Mouse (Mus musculus): ENCODE data around the gene Ogt. TPM values are rescaled to one million over a fixed set of nuclear protein-coding genes. Genes with fewer than 3 reads are reported as not detected.

Gene Ogt
- polyA plus RNA-seq, 2 experiments, result 207 to 354 TPM

- DNase-seq (ENCODE audit: low spot score) (no peak), ATAC-seq (ENCODE audit: low FRiP score, low read depth) (no peak)
- Histone ChIP-seq H3K27ac (replicated peaks; ENCODE audit: low read depth, low read length) (no peak overlapping the region), H3K9me3 (ENCODE audit: control insufficient read depth, low read length) (no peaks in the 10 kb centered on the region), H3K4me3 (replicated peaks; ENCODE audit: low read length) (no peak overlapping the region), H3K4me2 (replicated peaks; ENCODE audit: low read depth, low read length, severe bottlenecking) (no peak overlapping the region), H3K9ac (ENCODE audit: low read depth, low read length, severe bottlenecking) (no peak overlapping the region), H3K36me3 (ENCODE audit: control insufficient read depth, insufficient read depth, low read length) (no peaks in the 10 kb centered on the region), H3K4me1 (ENCODE audit: control insufficient read depth, insufficient read depth, low read length) (no peaks in the 10 kb centered on the region), H3K27me3 (ENCODE audit: control insufficient read depth, insufficient read depth, low read length) (no peaks in the 10 kb centered on the region)
- 84% methylated on average over 5 of the region's 7 CpGs for WGBS
- no peak for TF ChIP-seq POLR2A (IDR thresholded peaks at IDR 0.05; ENCODE audit: borderline replicate concordance, extremely low read depth, insufficient read depth, insufficient read length)
Observed at GRCm38 (mm10) chrX:101705111-101705510, 65.3 kb downstream of the Ogt start.

GRCm38 (mm10) chrX:101720401-101720800 lies 80.5 kb downstream of the Ogt start:
- no peak for TF ChIP-seq POLR2A (IDR thresholded peaks at IDR 0.05; ENCODE audit: borderline replicate concordance, extremely low read depth, insufficient read depth, insufficient read length)
- Histone ChIP-seq H3K27me3 (ENCODE audit: control insufficient read depth, insufficient read depth, low read length) (no peaks in the 10 kb centered on the region), H3K4me2 (replicated peaks; ENCODE audit: low read depth, low read length, severe bottlenecking) (no peak overlapping the region), H3K36me3 (ENCODE audit: control insufficient read depth, insufficient read depth, low read length) (no peaks in the 10 kb centered on the region), H3K27ac (replicated peaks; ENCODE audit: low read depth, low read length) (no peak overlapping the region), H3K9ac (ENCODE audit: low read depth, low read length, severe bottlenecking) (no peak overlapping the region), H3K4me1 (ENCODE audit: control insufficient read depth, insufficient read depth, low read length) (no peaks in the 10 kb centered on the region), H3K4me3 (replicated peaks; ENCODE audit: low read length) (no peak overlapping the region), H3K9me3 (ENCODE audit: control insufficient read depth, low read length) (no peaks in the 10 kb centered on the region)
- 63% methylated on average over 1 of the region's 1 CpGs for WGBS
- DNase-seq (ENCODE audit: low spot score) (no peak), ATAC-seq (ENCODE audit: low FRiP score, low read depth) (no peak)

GRCm38 (mm10) chrX:101730010-101730409 lies 90.2 kb downstream of the Ogt start:
- no peak overlapping the region for H3K9ac ChIP-seq (ENCODE audit: low read depth, low read length, severe bottlenecking)
- H3K4me2 ChIP-seq (replicated peaks; ENCODE audit: low read depth, low read length, severe bottlenecking), result no peak overlapping the region
- ATAC-seq (ENCODE audit: low FRiP score, low read depth) (no peak), DNase-seq (ENCODE audit: low spot score) (no peak)
- H3K9me3 ChIP-seq (ENCODE audit: control insufficient read depth, low read length), result no peaks in the 10 kb centered on the region
- H3K27me3 ChIP-seq (ENCODE audit: control insufficient read depth, insufficient read depth, low read length), result no peaks in the 10 kb centered on the region
- no peaks in the 10 kb centered on the region for H3K4me1 ChIP-seq (ENCODE audit: control insufficient read depth, insufficient read depth, low read length)
- no peaks in the 10 kb centered on the region for H3K36me3 ChIP-seq (ENCODE audit: control insufficient read depth, insufficient read depth, low read length)
- no peak for TF ChIP-seq POLR2A (IDR thresholded peaks at IDR 0.05; ENCODE audit: borderline replicate concordance, extremely low read depth, insufficient read depth, insufficient read length)
- no peak overlapping the region for H3K27ac ChIP-seq (replicated peaks; ENCODE audit: low read depth, low read length)
- no peak overlapping the region for H3K4me3 ChIP-seq (replicated peaks; ENCODE audit: low read length)

GRCm38 (mm10) chrX:101732644-101733043 lies 92.8 kb downstream of the Ogt start:
- 68% methylated on average over 12 of the region's 12 CpGs for whole genome bisulfite sequencing
- no peak for ATAC-seq (ENCODE audit: low FRiP score, low read depth)
- H3K27me3 ChIP-seq (ENCODE audit: control insufficient read depth, insufficient read depth, low read length), result no peaks in the 10 kb centered on the region; the same call in 1 of the 2 replicates
- no peak overlapping the region for H3K4me3 ChIP-seq (replicated peaks; ENCODE audit: low read length)
- DNase-seq (ENCODE audit: low spot score), result no peak
- TF ChIP-seq POLR2A (IDR thresholded peaks at IDR 0.05; ENCODE audit: borderline replicate concordance, extremely low read depth, insufficient read depth, insufficient read length), result no peak
- H3K4me2 ChIP-seq (replicated peaks; ENCODE audit: low read depth, low read length, severe bottlenecking), result no peak overlapping the region
- no peak overlapping the region for H3K27ac ChIP-seq (replicated peaks; ENCODE audit: low read depth, low read length)
- no peaks in the 10 kb centered on the region for H3K4me1 ChIP-seq (ENCODE audit: control insufficient read depth, insufficient read depth, low read length)
- no peaks in the 10 kb centered on the region for H3K36me3 ChIP-seq (ENCODE audit: control insufficient read depth, insufficient read depth, low read length)
- H3K9me3 ChIP-seq (ENCODE audit: control insufficient read depth, low read length), result no peaks in the 10 kb centered on the region
- no peak overlapping the region for H3K9ac ChIP-seq (ENCODE audit: low read depth, low read length, severe bottlenecking)

GRCm38 (mm10) chrX:101733288-101733687 lies 93.4 kb downstream of the Ogt start:
- no peak for DNase-seq (ENCODE audit: low spot score)
- 91% methylated on average over 3 of the region's 3 CpGs for WGBS
- Histone ChIP-seq H3K27ac (replicated peaks; ENCODE audit: low read depth, low read length) (no peak overlapping the region), H3K4me3 (replicated peaks; ENCODE audit: low read length) (no peak overlapping the region), H3K27me3 (ENCODE audit: control insufficient read depth, insufficient read depth, low read length) (no peaks in the 10 kb centered on the region; the same call in 1 of the 2 replicates), H3K4me1 (ENCODE audit: control insufficient read depth, insufficient read depth, low read length) (no peaks in the 10 kb centered on the region), H3K9ac (ENCODE audit: low read depth, low read length, severe bottlenecking) (no peak overlapping the region), H3K4me2 (replicated peaks; ENCODE audit: low read depth, low read length, severe bottlenecking) (no peak overlapping the region), H3K9me3 (ENCODE audit: control insufficient read depth, low read length) (no peaks in the 10 kb centered on the region), H3K36me3 (ENCODE audit: control insufficient read depth, insufficient read depth, low read length) (no peaks in the 10 kb centered on the region)
- TF ChIP-seq POLR2A (IDR thresholded peaks at IDR 0.05; ENCODE audit: borderline replicate concordance, extremely low read depth, insufficient read depth, insufficient read length), result no peak
- ATAC-seq (ENCODE audit: low FRiP score, low read depth), result no peak

GRCm38 (mm10) chrX:101733828-101734319 lies 94.0 kb downstream of the Ogt start, which contains the start of gene Cxcr3:
Cxcr3 (minus strand) TSS chrX:101734269.
- no peaks in the 10 kb centered on the region; the same call in 1 of the 2 replicates for H3K27me3 ChIP-seq (ENCODE audit: control insufficient read depth, insufficient read depth, low read length)
- DNase-seq (ENCODE audit: low spot score), result no peak

More at GRCm38 (mm10) chrX:101733828-101734319, 94.0 kb downstream of the Ogt start, which contains the start of gene Cxcr3:
- Histone ChIP-seq H3K4me1 (ENCODE audit: control insufficient read depth, insufficient read depth, low read length) (no peaks in the 10 kb centered on the region), H3K9ac (ENCODE audit: low read depth, low read length, severe bottlenecking) (no peak within 1 kb of the TSS), H3K9me3 (ENCODE audit: control insufficient read depth, low read length) (no peaks in the 10 kb centered on the region), H3K4me3 (replicated peaks; ENCODE audit: low read length) (no peak within 1 kb of the TSS), H3K27ac (replicated peaks; ENCODE audit: low read depth, low read length) (no peak within 1 kb of the TSS), H3K36me3 (ENCODE audit: control insufficient read depth, insufficient read depth, low read length) (no peaks in the 10 kb centered on the region), H3K4me2 (replicated peaks; ENCODE audit: low read depth, low read length, severe bottlenecking) (no peak within 1 kb of the TSS)
- TF ChIP-seq POLR2A (IDR thresholded peaks at IDR 0.05; ENCODE audit: borderline replicate concordance, extremely low read depth, insufficient read depth, insufficient read length), result no peak
- WGBS, result 77% methylated on average over 11 of the region's 11 CpGs
- no peak for ATAC-seq (ENCODE audit: low FRiP score, low read depth)

Other genes with a start within 250 kb of the Ogt start
- gene Zmym3, start 219.2 kb upstream of the Ogt start, polyA plus RNA-seq (2012; rRNA removed), result 105 and 118 TPM in 2 replicates
- 30.4 and 36.5 TPM in 2 replicates for gene Zmym3, start 219.2 kb upstream of the Ogt start, polyA plus RNA-seq (2014; fragmentation: Nextera tagmentation; extraction: Ambion mirVana)
- gene Nono, start 210.7 kb upstream of the Ogt start, polyA plus RNA-seq (2012; rRNA removed), result 402 and 421 TPM in 2 replicates
- 362 and 397 TPM in 2 replicates for gene Nono, start 210.7 kb upstream of the Ogt start, polyA plus RNA-seq (2014; fragmentation: Nextera tagmentation; extraction: Ambion mirVana)
- 55.3 and 70.9 TPM in 2 replicates for gene Itgb1bp2, start 191.0 kb upstream of the Ogt start, polyA plus RNA-seq (2012; rRNA removed)
- 35.2 and 47.0 TPM in 2 replicates for gene Itgb1bp2, start 191.0 kb upstream of the Ogt start, polyA plus RNA-seq (2014; fragmentation: Nextera tagmentation; extraction: Ambion mirVana)
- 14.9 and 31.7 TPM in 2 replicates for gene Taf1, start 107.3 kb upstream of the Ogt start, polyA plus RNA-seq (2012; rRNA removed)
- 14.4 and 16.7 TPM in 2 replicates for gene Taf1, start 107.3 kb upstream of the Ogt start, polyA plus RNA-seq (2014; fragmentation: Nextera tagmentation; extraction: Ambion mirVana)
- 0.33 and 0.36 TPM in 2 replicates for gene Cxcr3, start 94.2 kb downstream of the Ogt start, polyA plus RNA-seq (2012; rRNA removed)
- 0.15 and 0.62 TPM in 2 replicates for gene Cxcr3, start 94.2 kb downstream of the Ogt start, polyA plus RNA-seq (2014; fragmentation: Nextera tagmentation; extraction: Ambion mirVana)
- gene Gm4779, start 154.4 kb downstream of the Ogt start, polyA plus RNA-seq (2012; rRNA removed), result 0.19 and 0.20 TPM in 2 replicates
- gene Gm4779, start 154.4 kb downstream of the Ogt start, polyA plus RNA-seq (2014; fragmentation: Nextera tagmentation; extraction: Ambion mirVana), result 0.29 TPM in 1 of 2 replicates, not detected in the other
- gene 8030474K03Rik, start 154.6 kb downstream of the Ogt start, polyA plus RNA-seq (2012; rRNA removed), result 0.08 and 0.15 TPM in 2 replicates
- gene 8030474K03Rik, start 154.6 kb downstream of the Ogt start, polyA plus RNA-seq (2014; fragmentation: Nextera tagmentation; extraction: Ambion mirVana), result 0.11 TPM in 1 of 2 replicates, not detected in the other
- gene Nhsl2, start 209.3 kb downstream of the Ogt start, polyA plus RNA-seq (2012; rRNA removed), result 6.6 and 7.6 TPM in 2 replicates
- 13.5 and 16.0 TPM in 2 replicates for gene Nhsl2, start 209.3 kb downstream of the Ogt start, polyA plus RNA-seq (2014; fragmentation: Nextera tagmentation; extraction: Ambion mirVana)

Measured in limb, embryonic 14.5 days (tissue).